Mouse (Mus musculus): ENCODE data around the gene Pcsk6.

DNA sequence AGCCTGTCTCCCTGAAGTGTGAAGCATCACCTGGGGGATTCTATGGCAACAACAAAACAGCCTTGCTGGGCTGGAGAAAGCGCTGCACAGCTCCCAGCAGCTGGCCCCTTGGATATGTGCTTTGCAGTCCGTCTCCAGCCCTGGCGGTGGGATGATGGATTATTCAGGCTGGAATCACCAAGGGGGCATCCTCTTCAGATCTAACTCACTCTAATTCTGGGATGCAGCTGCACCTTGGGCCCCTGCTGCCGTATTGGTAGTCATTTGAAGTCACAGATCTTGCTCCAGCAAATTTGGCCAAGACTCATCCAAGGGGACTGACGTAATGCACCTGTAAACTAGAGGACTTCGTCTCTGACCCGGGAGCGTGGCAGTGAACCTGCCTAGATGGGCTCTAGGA is 41.1 kb upstream of the Pcsk6 start:
- no peak for TF ChIP-seq POLR2A (IDR thresholded peaks at IDR 0.05; ENCODE audit: control insufficient read depth, low read depth, low read length)
- no peak for TF ChIP-seq CTCF (IDR thresholded peaks at IDR 0.05; ENCODE audit: control insufficient read depth, insufficient read depth, insufficient replicate concordance, low read depth, low read length)

Data from testis, adult 2 months (tissue).